Mouse (Mus musculus): ENCODE measurements around the gene Gipr. TPM values are rescaled to one million over a fixed set of nuclear protein-coding genes. Genes with fewer than 3 reads are reported as not detected.

Gene Gipr
- total RNA-seq (2014; rRNA removed; ENCODE audit: low replicate concordance) (24.9 and 27.6 TPM in 2 replicates), polyA plus RNA-seq (2015; fragmentation: Nextera tagmentation; extraction: Ambion mirVana) (5.4 and 7.0 TPM in 2 replicates)

GRCm38 (mm10) chr7:19165656-19166423 is at the start of gene Gipr:
Gene Gipr (minus strand): TSS chr7:19166127.
- 7% methylated on average over 14 of the region's 14 CpGs for WGBS
- H3K36me3 ChIP-seq (replicated peaks; ENCODE audit: control insufficient read depth, insufficient read depth, low read length) = peaks cover 7% of the 10 kb centered on the region; the same call in 1 of the 2 replicates
- H3K27ac ChIP-seq (ENCODE audit: low read depth) = peak within 1 kb of the TSS; percentile 81
- no peak within 1 kb of the TSS for H3K9ac ChIP-seq (replicated peaks; ENCODE audit: low read depth, low read length)
- no peak for TF ChIP-seq EP300 (IDR thresholded peaks at IDR 0.05; ENCODE audit: low read depth)
- TF ChIP-seq CTCF (IDR thresholded peaks at IDR 0.05; ENCODE audit: low read depth) = peak; percentile 11; the same call in 1 of the 2 replicates
- peak within 1 kb of the TSS; percentile 52 for H3K4me2 ChIP-seq (ENCODE audit: low read depth, low read length)
- H3K4me3 ChIP-seq (ENCODE audit: low read depth, low read length) = peak within 1 kb of the TSS; percentile 22
- no peaks in the 10 kb centered on the region for H3K27me3 ChIP-seq (ENCODE audit: control insufficient read depth, insufficient read depth, low read length)
- DNase-seq (ENCODE audit: low spot score) (peak; percentile 84), ATAC-seq (ENCODE audit: insufficient read depth, low read depth) (peak; percentile 81)
- H3K9me3 ChIP-seq (replicated peaks; ENCODE audit: control insufficient read depth, low read length) = no peaks in the 10 kb centered on the region
- peaks cover 32% of the 10 kb centered on the region for H3K4me1 ChIP-seq (ENCODE audit: control insufficient read depth, insufficient read depth)

GRCm38 (mm10) chr7:19214940-19215339 is 49.0 kb upstream of the Gipr start:
- Histone ChIP-seq H3K36me3 (replicated peaks; ENCODE audit: control insufficient read depth, insufficient read depth, low read length) (no peaks in the 10 kb centered on the region), H3K4me2 (ENCODE audit: low read depth, low read length) (peak overlapping the region; percentile 67; the same call in 1 of the 2 replicates), H3K9ac (replicated peaks; ENCODE audit: low read depth, low read length) (no peak overlapping the region), H3K4me3 (ENCODE audit: low read depth, low read length) (no peak overlapping the region), H3K27ac (ENCODE audit: low read depth) (no peak overlapping the region), H3K4me1 (ENCODE audit: control insufficient read depth, insufficient read depth) (0 out of 2 replicates have a peak, but pooled peaks cover 3% of the 10 kb centered on the region), H3K9me3 (replicated peaks; ENCODE audit: control insufficient read depth, low read length) (no peaks in the 10 kb centered on the region), H3K27me3 (ENCODE audit: control insufficient read depth, insufficient read depth, low read length) (0 out of 2 replicates have a peak, but pooled peaks cover 3% of the 10 kb centered on the region)
- TF ChIP-seq CTCF (IDR thresholded peaks at IDR 0.05; ENCODE audit: low read depth) (no peak), EP300 (IDR thresholded peaks at IDR 0.05; ENCODE audit: low read depth) (no peak)
- no peak for ATAC-seq (ENCODE audit: insufficient read depth, low read depth)
- no peak for DNase-seq (ENCODE audit: low spot score)
- 54% methylated on average over 9 of the region's 9 CpGs for WGBS

DNA sequence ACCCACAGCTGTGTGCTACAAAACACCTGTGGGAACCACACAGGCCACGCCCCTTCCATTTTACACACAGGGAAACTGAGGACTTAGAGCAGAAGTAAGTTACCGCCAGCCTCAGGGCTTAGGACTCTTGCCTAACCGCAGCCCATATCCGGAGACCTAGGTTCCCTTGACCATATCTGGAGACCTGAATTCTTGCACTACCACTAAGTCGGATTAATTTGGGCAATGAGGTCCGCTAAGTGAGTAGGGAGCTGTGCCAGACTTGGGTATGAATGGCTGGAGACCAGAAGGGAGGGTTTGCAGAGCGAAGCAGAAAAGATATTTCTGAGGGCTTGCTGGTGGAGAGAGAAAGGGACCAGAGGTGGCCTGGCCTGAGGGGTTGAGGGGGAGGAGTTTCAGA is 48.4 kb upstream of the Gipr start:
- Histone ChIP-seq H3K4me2 (ENCODE audit: low read depth, low read length) (peak overlapping the region; percentile 67), H3K27ac (ENCODE audit: low read depth) (no peak overlapping the region), H3K9ac (replicated peaks; ENCODE audit: low read depth, low read length) (no peak overlapping the region), H3K4me1 (ENCODE audit: control insufficient read depth, insufficient read depth) (0 out of 2 replicates have a peak, but pooled peaks cover 3% of the 10 kb centered on the region), H3K9me3 (replicated peaks; ENCODE audit: control insufficient read depth, low read length) (no peaks in the 10 kb centered on the region), H3K27me3 (ENCODE audit: control insufficient read depth, insufficient read depth, low read length) (0 out of 2 replicates have a peak, but pooled peaks cover 3% of the 10 kb centered on the region), H3K4me3 (ENCODE audit: low read depth, low read length) (no peak overlapping the region; the same call in 1 of the 2 replicates), H3K36me3 (replicated peaks; ENCODE audit: control insufficient read depth, insufficient read depth, low read length) (no peaks in the 10 kb centered on the region)
- DNase-seq (ENCODE audit: low spot score) (peak; percentile 40), ATAC-seq (ENCODE audit: insufficient read depth, low read depth) (no peak)
- TF ChIP-seq CTCF (IDR thresholded peaks at IDR 0.05; ENCODE audit: low read depth) (no peak), EP300 (IDR thresholded peaks at IDR 0.05; ENCODE audit: low read depth) (no peak)
- 42% methylated on average over 7 of the region's 7 CpGs for WGBS

GRCm38 (mm10) chr7:19213385-19213784 is 47.5 kb upstream of the Gipr start:
- peak overlapping the region; percentile 52 for H3K4me3 ChIP-seq (ENCODE audit: low read depth, low read length)
- H3K27ac ChIP-seq (ENCODE audit: low read depth) = peak overlapping the region; percentile 44; the same call in 1 of the 2 replicates

DNA sequence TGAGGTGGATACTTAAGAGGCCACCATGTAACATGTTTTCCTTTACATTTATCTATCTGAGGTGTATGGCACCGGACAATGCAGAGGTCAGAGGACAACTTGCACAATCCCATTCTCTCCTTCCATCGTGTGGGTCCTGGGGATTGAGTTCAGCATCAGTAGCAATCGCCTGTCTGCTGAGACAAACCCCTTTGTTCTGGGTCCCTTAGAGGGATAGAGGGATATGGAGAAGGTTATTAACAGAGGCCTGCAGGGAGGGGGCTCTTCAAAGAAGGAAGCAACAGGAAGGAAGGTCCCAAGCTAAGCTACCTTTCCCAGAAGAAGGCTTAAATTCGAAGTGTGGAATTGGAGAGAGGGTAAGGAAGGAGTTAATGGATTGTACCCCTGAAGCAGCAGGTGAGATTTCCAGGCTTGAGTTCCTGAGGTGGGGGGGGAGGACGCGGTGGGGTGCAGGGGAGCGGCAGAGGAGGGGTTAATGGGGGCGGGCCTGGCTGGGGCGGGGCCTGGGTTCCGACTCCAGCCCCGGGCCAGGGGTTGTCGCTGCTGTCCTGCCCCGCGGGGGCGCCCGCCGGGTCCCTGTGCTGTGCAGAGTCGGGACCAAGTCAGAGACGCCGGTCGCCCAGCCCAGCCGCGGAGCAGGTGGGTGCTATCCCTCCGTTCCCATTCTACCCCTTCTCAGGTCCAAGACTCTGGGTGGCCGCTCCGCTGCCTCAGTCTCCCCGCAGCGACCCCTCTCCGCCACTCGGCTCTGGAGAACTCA is 46.2 kb upstream of the Gipr start, which contains the start of gene Gpr4:
Gpr4 (plus strand) TSS at position 543 of the 760 bp plus-strand sequence.
- no peaks in the 10 kb centered on the region for H3K36me3 ChIP-seq (replicated peaks; ENCODE audit: control insufficient read depth, insufficient read depth, low read length)
- DNase-seq (ENCODE audit: low spot score) (peak; percentile 24), ATAC-seq (ENCODE audit: insufficient read depth, low read depth) (peak; percentile 76)
- H3K4me1 ChIP-seq (ENCODE audit: control insufficient read depth, insufficient read depth) = 0 out of 2 replicates have a peak, but pooled peaks cover 3% of the 10 kb centered on the region
- no peaks in the 10 kb centered on the region for H3K9me3 ChIP-seq (replicated peaks; ENCODE audit: control insufficient read depth, low read length)
- 0 out of 2 replicates have a peak, but pooled peaks cover 3% of the 10 kb centered on the region for H3K27me3 ChIP-seq (ENCODE audit: control insufficient read depth, insufficient read depth, low read length)
- peak within 1 kb of the TSS; percentile 52 for H3K4me3 ChIP-seq (ENCODE audit: low read depth, low read length)
- WGBS = 4% methylated on average over 28 of the region's 30 CpGs
- peak within 1 kb of the TSS; percentile 67 for H3K4me2 ChIP-seq (ENCODE audit: low read depth, low read length)
- peak within 1 kb of the TSS; percentile 44; the same call in 1 of the 2 replicates for H3K27ac ChIP-seq (ENCODE audit: low read depth)
- TF ChIP-seq CTCF (IDR thresholded peaks at IDR 0.05; ENCODE audit: low read depth) = no peak; the same call in 1 of the 2 replicates
- no peak for TF ChIP-seq EP300 (IDR thresholded peaks at IDR 0.05; ENCODE audit: low read depth)
- peak within 1 kb of the TSS; percentile 36 for H3K9ac ChIP-seq (replicated peaks; ENCODE audit: low read depth, low read length)

More at GRCm38 (mm10) chr7:19213385-19213784, 47.5 kb upstream of the Gipr start:
- Histone ChIP-seq H3K4me2 (ENCODE audit: low read depth, low read length) (peak overlapping the region; percentile 67), H3K4me1 (ENCODE audit: control insufficient read depth, insufficient read depth) (0 out of 2 replicates have a peak, but pooled peaks cover 3% of the 10 kb centered on the region), H3K9ac (replicated peaks; ENCODE audit: low read depth, low read length) (no peak overlapping the region), H3K27me3 (ENCODE audit: control insufficient read depth, insufficient read depth, low read length) (0 out of 2 replicates have a peak, but pooled peaks cover 3% of the 10 kb centered on the region), H3K9me3 (replicated peaks; ENCODE audit: control insufficient read depth, low read length) (no peaks in the 10 kb centered on the region), H3K36me3 (replicated peaks; ENCODE audit: control insufficient read depth, insufficient read depth, low read length) (no peaks in the 10 kb centered on the region)
- WGBS = 64% methylated on average over 2 of the region's 2 CpGs
- TF ChIP-seq EP300 (IDR thresholded peaks at IDR 0.05; ENCODE audit: low read depth) (no peak), CTCF (IDR thresholded peaks at IDR 0.05; ENCODE audit: low read depth) (no peak)
- ATAC-seq (ENCODE audit: insufficient read depth, low read depth) (no peak), DNase-seq (ENCODE audit: low spot score) (no peak)
